Mouse (Mus musculus): Measurements from ENCODE around the gene Ret.
A peak's percentile ranks its signal among the peaks of the same experiment; 100 is the strongest.

Gene Ret

GRCm38 (mm10) chr6:118173975-118174328 is 23.6 kb downstream of the Ret start:
- DNase-seq (ENCODE audit: low read depth, low spot score): no peak

DNA sequence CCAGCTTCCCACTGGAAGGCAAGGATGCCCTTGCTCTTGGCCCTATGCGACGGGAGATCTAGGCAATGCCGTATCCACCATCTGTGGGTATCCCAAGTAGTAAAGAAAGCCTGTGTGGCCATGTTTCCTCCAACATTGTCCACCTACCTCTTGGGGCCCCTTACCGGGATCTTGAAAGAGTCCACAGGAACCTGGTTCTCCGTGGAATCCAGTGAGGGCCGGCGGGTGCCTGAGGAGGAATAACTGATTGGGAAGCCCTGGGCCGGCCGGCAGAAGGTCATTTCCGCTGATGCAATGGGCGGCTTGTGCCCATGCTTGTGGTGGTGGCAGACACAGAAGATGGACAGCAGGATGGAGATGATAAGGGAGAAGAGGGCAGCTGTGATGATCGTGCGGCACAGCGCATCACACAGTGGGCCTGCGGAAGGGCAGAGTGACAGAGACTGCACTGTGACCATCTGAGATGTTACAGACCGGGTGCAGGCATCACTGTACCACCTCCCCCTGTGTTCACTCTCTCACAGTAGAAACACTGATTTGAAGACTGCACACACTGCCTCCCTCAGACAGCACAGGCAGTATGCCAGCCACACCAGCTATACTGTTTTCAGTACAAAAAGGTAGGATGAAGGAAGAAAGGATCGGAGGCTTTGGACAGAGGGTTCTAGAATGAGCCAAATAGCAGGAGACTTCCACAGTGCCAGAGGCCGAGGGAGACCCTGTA is 24.1 kb downstream of the Ret start:
- DNase-seq (ENCODE audit: low read depth, low spot score): no peak

DNA sequence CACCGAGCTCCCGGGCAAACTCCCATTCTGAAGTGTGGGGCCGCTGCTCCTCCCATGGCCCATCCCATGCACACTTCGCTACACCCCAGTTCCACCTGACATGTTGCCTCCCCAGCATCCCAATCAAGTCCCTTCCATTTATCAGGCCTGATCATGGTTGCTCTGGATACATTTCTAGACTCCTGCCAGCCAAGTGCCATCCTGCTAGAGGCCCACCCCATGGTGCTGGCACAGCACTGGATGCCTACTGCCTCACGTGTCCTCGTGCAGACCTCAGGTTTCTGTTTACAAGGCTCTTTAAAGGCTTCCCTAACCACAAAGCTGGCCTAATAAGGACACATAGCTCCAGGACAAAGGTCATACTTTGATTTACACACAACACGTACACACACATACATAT is 26.1 kb downstream of the Ret start:
- no peak for DNase-seq (ENCODE audit: low read depth, low spot score)

DNA sequence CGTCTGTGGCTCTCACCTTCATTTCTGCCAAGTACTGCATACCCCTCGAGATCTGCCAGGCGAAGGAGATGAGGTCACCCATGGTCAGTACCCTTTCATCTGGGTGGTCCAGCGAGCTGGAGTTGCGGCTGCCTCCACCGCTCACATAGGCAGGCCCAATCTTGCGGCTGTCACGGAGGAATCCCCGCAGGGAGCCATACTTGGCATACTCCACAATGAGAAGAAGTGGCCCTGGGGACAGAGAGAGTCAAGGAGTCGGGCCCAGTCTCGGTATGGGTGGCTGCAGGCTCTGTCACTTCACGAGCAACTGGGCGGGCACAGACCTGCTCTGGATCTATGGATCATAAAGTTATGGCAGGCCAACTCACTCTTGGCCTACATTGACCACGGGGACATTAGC is 29.4 kb downstream of the Ret start:
- no peak for DNase-seq (ENCODE audit: low read depth, low spot score)

DNA sequence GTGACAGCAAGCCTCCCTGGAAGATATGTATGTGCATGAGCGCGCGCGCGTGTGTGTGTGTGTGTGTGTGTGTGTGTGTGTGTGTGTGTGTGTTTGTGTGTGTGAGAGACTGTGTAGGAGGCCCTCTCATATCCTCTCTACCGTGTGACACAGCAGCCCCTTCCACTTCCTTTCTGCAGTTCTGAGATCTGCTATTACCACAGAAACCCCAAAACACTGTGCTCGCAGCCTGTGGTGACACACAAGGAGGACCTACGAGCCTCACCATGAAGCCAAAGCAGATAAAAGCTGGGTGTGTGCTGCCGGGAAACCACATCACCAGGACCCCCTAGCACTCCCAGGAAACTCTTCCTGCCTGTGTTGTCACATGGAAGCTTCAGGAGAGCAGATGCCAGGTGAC is 30.5 kb downstream of the Ret start:
- no peak for DNase-seq (ENCODE audit: low read depth, low spot score)

- DNase-seq (ENCODE audit: low read depth, low spot score): no peak
These were observed 32.0 kb downstream of the Ret start for GRCm38 (mm10) chr6:118165516-118165915.

DNA sequence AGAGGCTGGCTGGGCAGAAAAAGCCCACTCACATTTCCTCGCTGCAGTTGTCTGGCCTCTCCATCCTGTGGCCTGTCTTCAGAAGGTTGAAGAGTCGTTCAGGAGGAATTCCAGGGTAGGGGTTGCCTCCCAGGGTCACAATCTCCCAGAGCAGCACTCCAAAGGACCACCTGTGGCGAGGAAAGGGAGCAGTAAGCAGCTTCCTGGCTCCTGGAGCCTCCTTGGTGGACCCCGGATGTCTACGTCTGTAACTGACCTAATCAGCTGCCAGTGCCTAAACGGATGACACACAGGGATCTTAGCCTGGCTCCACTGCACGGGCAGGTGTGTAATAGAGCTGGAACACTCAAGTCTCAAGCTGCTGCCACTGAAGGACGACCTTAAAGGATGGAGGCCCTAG is 32.8 kb downstream of the Ret start:
- DNase-seq (ENCODE audit: low read depth, low spot score): no peak

DNA sequence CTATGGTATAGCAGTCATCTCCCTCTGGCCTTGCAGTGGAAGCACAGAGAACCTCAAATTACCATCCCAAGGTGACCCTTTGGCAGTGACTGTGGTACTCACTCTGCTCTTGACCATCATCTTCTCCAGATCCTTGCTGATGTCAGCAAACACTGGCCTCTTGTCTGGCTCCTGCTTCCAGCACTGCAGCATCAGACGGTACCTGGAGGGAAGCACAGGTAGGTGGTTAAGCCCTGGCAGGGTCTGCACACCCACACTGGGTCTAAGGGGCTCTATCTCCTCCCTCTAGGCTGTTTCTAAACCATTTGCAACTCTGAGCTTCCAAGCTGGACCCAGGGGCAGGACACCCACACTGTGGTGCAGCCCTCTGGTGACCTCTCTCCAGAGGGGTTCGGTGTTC is 34.4 kb downstream of the Ret start:
- DNase-seq (ENCODE audit: low read depth, low spot score): no peak

- DNase-seq (ENCODE audit: low read depth, low spot score): no peak
These were observed 34.9 kb downstream of the Ret start for GRCm38 (mm10) chr6:118162457-118163082.

DNA sequence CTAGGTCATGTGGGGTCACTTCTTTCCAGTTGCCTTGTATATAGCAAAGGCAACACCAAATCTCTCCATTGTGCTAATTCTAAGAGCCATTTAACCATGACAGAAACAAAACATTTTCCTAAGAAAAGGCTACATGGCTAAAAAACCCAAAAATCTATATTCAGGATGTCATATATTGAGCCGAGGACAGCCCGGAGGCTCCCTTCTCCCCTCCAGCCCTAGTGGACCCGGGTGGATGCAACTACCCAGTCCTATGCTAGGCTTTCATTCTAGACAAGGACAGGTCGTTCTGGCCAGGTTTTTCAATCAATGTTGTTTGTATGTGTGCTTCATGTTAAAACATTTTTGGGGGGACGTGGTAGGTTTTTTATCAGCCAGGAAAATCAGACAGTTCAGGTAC is 44.4 kb downstream of the Ret start:
- DNase-seq (ENCODE audit: low read depth, low spot score): no peak

DNA sequence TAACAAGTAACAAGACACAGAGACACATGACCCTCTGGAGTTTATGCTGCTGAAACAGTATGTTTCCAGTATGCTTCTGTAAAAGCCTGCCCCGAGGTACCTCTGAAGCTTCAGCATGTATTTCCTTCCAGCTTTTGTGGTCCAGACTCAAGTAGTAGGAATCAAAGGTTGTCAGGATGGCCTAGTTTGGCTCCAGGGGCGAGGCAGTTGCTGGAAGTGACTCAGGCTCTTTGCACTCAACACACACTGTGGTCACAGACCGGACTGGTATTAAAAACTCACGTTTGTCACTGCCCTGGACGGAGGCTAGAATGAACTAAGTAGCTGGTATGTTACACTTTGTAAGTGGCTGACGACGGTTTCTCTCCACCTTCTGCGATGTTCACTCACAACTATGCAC is 46.5 kb downstream of the Ret start:
- DNase-seq (ENCODE audit: low read depth, low spot score): no peak

- DNase-seq (ENCODE audit: low read depth, low spot score): no peak
These were observed 47.0 kb downstream of the Ret start for GRCm38 (mm10) chr6:118150538-118150937.

DNA sequence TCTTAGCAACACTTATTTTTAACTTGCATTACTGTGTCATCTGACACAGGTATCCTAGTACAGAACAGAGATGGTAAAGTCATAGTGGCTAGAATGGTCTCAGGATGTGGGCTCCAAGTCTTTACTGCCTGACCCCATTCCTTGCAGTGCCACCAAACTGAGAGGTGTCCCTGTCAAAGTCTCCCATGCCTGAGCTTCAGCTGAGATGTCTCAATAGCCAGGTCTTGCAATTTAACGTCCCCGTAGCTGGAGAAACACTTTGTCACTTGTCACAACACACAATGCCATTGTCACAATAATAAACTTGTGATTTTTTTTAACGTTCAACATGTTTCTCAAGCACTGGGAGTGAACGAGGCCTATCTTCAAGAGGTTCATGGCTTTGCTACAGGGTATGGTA is 47.4 kb downstream of the Ret start:
- no peak for DNase-seq (ENCODE audit: low read depth, low spot score)

- no peak for DNase-seq (ENCODE audit: low read depth, low spot score)
These were observed 56.6 kb downstream of the Ret start for GRCm38 (mm10) chr6:118140961-118141360.

DNA sequence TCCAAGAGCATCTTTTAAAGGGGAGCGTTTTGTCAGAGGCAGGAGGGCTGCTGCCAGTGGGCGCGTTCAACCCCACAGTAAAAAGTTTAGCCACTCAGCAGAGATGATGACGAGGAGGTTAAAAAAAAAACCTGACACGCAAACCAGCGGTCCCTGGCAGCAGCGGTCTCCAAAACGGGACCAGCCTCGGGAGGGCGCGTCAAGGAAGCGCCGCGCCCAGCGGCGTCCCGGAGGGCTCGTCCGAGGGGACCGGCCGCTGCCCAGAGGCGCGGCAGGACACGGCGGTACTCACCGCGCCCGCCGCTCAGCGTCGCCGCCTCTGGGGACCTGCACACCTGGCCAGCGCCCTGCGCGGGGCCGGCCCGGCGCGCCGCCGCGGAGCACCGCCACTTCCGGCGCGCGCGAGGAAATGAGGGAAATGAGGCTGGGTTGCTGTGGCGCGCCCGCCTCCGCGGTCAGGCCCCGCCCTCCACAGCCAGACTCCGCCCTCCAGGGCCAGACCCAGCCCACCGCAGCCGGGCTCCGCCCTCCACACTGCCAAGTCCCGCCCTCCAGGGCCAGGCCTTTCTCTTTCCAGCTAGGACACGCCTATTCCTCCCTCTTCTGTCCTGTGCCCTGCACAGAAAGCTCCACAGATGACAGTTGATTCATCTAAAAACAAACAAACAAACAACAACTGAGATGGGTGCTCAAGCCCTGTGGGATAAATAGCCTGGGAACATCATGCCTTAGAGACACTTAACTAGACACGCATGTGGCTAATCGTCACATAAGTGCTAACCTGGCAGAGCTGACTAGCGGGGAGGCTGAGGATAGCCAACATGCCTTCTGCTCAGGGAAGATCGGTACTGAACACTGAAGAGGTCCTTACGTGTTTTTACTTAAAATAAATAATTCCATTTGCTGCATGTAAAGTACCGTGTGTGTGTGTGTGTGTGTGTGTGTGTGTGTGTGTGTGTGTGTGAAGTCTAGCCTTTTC is 58.5 kb downstream of the Ret start, which contains the start of gene Csgalnact2:
Gene Csgalnact2 (minus strand): TSS at position 410 of the 979 bp plus-strand sequence.
- DNase-seq (ENCODE audit: low read depth, low spot score): peak; percentile 81

DNA sequence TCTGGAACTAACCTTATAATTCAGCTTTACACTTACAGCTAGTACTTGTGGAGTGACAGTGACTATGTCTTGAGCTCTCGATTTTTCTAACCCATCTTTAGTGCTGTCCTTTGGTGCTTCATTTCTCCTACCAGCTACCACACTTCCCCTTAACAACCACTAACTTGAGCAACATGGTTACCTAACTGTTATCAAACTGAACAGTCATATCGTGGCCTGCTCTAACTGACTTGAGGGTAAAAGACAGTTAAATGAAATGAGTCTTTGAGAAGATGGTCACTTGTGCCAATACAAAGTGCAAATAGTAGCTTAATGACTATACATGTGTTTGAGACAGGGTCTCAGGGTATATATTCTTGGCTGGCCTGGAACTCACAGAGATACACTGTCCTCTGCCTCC is 60.4 kb downstream of the Ret start:
- DNase-seq (ENCODE audit: low read depth, low spot score): no peak

- no peak for DNase-seq (ENCODE audit: low read depth, low spot score)
These were observed 63.1 kb downstream of the Ret start for GRCm38 (mm10) chr6:118134461-118134860.

DNA sequence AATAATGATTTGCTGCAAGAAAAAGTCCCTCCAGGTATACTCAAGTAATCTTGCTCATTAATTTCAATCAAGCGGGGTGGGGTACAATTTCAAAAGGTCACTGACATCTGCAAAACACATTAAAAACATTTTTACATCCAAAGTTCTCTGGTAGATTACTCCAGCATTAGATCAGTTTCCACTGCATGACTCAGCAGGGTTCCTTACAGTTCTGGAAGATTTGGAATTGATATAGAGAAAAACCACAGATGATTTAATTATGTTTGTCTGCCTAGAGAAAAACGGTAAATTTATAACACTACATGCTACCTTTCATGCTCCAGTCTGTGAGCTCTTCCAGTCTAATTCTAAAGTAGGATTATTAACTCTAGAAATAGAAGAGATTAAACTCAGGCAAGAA is 67.5 kb downstream of the Ret start:
- DNase-seq (ENCODE audit: low read depth, low spot score): no peak

DNA sequence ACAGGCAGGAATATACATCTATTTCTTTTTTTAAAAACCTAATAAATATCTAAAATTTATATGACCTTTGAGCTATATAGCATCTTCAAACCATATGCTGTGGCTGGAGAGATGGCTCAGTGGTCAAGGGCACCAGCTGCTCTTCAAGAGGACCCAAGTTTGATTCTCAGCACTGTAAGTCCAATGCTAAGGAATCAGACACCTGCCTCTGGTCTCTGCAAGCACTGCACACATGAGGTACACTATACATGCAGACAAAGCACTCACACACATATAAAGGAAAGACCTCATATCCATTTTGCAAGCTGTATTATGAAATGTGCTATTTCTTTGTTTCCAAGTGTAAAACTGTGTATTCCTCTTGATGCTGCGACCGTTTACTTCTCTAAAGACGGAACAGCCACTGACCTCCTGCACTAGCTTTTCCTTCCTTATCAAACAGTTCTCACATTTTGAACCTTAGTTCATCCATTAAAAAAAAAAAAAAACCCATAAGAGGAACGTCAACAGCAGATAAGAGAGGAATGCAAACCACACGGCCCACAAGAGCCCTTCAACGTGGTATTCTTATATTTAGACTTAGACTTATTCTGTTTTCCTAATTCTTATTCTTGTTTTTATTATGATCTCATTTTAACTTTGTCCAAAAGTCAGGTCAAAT is 69.6 kb downstream of the Ret start:
- DNase-seq (ENCODE audit: low read depth, low spot score): no peak

DNA sequence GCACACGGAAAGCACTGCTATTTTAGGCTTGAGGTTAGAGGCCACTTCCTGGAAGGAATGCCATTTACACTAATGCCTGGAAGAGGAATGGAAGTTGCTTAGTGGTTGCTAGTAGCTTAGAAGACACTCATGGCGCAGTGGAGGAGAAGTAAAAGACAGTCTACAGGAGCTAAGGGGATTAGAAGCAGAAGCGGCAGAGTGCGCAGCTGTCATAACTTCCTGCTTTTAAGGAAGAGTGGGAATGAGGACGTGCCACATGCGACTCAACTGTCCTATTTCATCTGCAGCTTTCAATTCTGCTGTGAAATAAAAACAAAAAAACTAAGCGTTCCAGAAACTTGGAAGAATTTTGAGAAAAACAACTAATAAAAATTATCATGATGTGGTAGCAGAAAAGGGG is 70.3 kb downstream of the Ret start:
- DNase-seq (ENCODE audit: low read depth, low spot score): no peak

DNA sequence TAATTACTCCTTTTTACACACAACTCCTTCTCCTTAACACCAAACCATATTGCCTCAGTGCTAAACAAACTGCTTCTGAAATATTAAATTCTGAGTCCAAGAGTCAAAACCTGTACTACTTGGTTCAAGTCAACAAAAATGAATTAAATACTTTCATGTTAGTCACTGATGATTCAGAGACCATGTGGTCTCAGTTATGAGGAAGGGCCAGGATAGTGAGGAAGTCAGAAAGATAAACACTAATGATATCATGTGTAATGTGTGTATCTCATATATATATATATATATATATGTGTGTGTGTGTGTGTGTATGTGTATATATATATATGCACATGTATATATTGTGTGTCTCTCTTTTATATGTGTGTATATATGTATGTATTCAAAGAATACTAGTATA is 70.9 kb downstream of the Ret start:
- no peak for DNase-seq (ENCODE audit: low read depth, low spot score)

GRCm38 (mm10) chr6:118122767-118123166 is 74.8 kb downstream of the Ret start:
- no peak for DNase-seq (ENCODE audit: low read depth, low spot score)
